Mouse (Mus musculus) heart, postnatal 4 days (tissue): ENCODE measurements around the gene Ldlrad1. TPM values are rescaled to one million over a fixed set of nuclear protein-coding genes. Genes with fewer than 3 reads are reported as not detected.

Source experiments
- total RNA-seq, 2 experiments: library from RNA; stranded (reverse); gene quantifications; 2 replicates each; pipeline ENCODE4 v1.2.3; 2021

Ldlrad1 gene
- total RNA-seq, 2 experiments from 2014 or later: not detected

Other genes with a start within 250 kb of the Ldlrad1 start
- 10 to 100 TPM; 80.9 to 83.6 TPM for gene Mrpl37, start 142.3 kb upstream of the Ldlrad1 start, total RNA-seq
- gene Cyb5rl, start 142.2 kb upstream of the Ldlrad1 start, total RNA-seq: 1 to 10 TPM; 7.1 to 7.7 TPM
- gene Cdcp2, start 112.3 kb upstream of the Ldlrad1 start, total RNA-seq: not detected
- gene Tmem59, start 30.8 kb upstream of the Ldlrad1 start, total RNA-seq: 100 to 1,000 TPM; 137 to 148 TPM
- gene Tceanc2, start 30.1 kb upstream of the Ldlrad1 start, total RNA-seq: 10 to 100 TPM; 13.1 to 14.9 TPM
- 10 to 100 TPM; 23.1 to 24.9 TPM for gene Lrrc42, start 44.4 kb downstream of the Ldlrad1 start, total RNA-seq
- 10 to 100 TPM; 16.1 to 18.4 TPM for gene Hspb11, start 44.4 kb downstream of the Ldlrad1 start, total RNA-seq
- gene Dio1, start 98.0 kb downstream of the Ldlrad1 start, total RNA-seq: not detected
- gene Yipf1, start 105.2 kb downstream of the Ldlrad1 start, total RNA-seq: 10 to 100 TPM; 28.0 to 32.3 TPM
- 10 to 100 TPM; 23.5 to 27.3 TPM for gene Ndc1, start 158.6 kb downstream of the Ldlrad1 start, total RNA-seq
- gene Glis1, start 225.4 kb downstream of the Ldlrad1 start, total RNA-seq: under 1 TPM; 0.26 to 0.79 TPM